Mouse (Mus musculus): ENCODE results near the gene Egflam.

The Egflam gene

DNA sequence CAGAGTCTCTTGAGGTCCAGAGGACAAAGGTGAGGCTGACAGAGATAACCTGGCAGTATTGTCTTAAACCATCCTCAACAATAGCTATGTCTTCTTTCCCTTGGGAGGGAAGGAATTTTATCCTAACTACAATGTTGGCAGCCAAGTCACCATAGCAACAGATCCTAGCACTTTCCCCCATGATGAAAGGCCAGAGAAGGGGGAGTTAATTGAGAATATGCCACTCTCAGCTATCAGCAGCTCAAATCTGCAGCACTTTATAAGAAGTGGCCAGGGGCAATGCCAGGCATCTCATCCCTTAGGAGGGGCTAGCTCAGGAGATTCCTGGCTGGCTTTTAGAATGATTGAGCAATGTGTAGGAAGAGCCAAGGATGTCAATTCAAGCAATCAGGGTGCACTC lies 105.3 kb downstream of the Egflam start:
- no peak for DNase-seq

DNA sequence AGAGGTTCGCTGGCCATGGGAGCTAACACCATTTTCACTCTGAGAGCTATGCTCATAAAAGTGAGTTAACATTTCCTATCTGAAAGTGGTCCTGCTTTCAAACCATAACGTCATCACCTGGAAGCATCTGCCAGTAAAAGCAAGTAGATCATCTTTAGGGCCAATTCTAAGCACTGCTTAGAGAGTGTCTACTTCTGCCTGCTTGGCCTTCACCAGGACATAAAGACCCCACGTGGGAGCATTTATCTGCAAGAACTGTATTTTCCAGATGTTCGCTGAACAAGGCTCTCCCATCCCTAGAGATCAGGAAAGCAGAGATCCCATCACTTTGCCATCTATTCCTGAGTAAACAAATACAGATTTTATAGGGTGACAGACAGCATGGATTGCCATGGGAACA lies 108.2 kb downstream of the Egflam start:
- DNase-seq: no peak

DNA sequence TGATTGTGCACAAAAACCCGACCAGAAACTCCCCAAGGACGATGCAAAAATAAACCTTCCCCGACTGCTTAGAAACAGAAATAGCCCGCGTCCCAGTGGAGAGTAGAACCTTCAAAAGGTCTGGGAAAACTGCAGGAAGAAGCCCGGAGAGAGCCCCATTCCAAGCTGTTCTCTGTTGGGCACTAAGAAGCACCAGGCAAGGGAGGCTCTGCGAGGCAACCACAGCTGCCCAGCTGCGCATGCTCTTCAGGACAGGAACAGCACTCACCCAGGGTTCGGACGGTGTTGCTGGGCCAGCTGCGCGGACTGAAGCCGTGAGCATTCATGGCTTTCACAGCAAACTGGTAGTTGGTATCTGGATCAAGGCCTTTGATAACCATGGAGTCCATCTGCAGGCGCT lies 108.7 kb downstream of the Egflam start:
- no peak for DNase-seq

DNA sequence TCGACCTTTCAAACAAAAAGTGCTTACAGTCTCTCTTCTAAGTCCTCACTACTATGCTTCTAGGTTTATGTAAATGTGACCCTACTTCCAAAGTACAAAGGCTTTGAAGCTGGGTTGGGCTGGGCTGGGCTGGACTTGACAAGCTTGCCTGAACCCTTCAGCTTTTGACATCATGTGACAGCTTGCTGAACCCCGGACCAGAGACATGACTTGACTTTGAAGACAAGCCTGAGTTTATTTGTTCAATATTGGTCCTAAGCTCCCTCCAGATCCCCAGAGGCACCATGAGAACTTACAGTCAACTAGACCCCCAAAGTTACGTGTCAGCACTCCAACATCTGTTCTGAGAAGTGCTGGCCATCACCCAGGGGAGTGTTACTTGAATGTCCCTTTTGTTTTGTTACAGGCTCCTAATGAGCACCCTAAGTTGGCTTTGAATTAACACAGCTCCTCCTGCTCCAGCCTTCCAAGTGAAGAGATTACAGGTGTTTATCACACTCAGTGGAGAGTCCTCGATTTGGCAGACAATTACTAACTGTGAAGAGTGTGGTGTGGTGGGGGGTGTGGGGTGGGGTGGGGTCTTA lies 109.3 kb downstream of the Egflam start:
- DNase-seq: no peak

DNA sequence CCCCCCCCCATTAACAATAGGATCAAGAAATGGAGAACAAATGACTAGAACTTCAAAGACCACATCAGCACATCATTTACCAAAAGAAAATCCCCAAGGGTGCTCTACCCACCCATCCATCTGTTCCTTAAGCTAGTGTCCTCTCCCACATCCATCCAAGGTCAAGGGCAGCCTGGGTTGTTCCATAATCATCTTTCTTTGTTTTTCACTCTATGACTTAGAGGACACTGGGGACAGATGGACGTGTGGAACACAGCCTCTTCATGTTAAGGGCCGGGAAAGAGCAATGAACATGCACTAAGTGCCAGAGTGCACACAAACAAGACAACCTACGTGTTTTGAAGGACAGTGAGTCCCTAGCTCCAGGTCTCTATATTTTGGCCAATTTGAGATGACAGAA lies 110.3 kb downstream of the Egflam start:
- DNase-seq: no peak

DNA sequence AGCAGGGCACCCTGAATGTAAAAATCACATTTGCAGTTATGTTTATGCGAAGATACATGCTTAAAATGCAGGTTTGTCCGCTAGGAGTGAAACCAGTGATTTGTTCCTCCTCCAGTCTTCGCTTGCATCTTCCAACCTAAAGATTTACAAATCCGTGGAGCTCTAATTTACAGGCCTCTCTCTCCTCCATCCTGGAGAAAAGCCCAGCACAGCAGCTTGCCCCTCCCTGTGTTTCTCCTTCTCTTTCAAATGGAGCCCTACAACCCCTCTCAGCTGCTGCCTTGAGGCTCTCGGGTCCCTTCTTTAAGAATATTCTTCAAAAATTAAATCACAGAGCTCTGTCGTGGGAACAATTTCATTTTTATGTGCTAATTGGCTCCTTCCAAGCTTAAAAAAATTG lies 116.6 kb downstream of the Egflam start:
- DNase-seq: no peak

DNA sequence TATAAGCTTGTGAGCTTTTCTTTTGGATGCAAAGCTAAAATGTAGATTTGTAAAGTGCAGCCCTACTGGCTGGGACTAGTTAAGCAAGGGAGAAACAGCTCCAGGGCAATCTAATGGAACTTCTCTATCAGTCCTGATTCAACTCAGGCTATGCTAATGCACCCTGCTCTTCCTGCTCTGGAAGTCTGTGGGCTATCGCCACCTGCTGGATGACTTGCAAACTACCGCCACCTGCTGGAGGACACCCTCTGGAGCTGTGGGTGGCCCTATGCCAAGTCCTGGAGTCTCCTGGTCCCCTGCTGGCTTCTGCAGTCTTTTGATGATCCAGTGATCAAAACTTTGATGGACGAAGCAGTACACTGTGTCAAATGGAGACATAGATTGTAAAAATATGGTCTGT lies 134.4 kb downstream of the Egflam start:
- peak; percentile 18 to 62 for DNase-seq

DNA sequence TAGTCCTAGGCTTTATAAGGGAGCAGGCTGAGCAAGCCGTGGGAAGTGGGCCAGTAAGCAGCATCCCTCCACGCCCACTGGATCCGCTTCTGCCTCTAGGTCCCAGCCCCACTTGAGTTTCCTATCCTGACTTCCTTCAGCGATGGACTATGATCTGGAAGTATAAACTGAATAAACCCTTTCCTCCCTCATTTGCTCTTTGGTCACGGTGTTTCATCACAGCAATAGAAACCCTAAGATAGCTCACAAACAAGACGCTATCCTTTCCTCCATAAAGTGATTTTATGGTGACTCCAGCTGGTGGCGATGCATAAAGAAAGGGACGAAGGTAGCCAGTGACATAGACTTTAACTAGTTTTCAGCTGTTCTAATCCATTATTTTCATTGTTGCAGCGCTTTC lies 134.9 kb downstream of the Egflam start:
- no peak for DNase-seq

DNA sequence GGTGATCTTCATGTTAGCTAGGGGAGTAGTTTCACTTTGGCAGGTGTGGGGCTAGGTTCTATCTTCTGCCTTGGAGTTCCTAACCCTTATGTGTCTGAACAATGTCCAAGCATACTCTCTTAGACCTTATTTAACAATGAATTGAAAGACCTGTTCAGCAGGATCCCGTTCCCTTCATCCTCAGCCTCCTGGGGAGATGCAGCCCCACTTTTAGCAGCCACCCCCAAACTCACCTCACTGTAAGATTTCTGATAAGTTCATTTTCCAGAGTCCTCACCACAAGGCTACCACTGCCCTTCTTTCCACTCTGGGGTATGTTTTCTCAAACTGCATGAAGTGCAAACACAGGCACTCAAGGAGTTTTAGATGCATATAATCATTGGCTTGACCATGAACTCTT lies 136.8 kb downstream of the Egflam start:
- no peak for DNase-seq

DNA sequence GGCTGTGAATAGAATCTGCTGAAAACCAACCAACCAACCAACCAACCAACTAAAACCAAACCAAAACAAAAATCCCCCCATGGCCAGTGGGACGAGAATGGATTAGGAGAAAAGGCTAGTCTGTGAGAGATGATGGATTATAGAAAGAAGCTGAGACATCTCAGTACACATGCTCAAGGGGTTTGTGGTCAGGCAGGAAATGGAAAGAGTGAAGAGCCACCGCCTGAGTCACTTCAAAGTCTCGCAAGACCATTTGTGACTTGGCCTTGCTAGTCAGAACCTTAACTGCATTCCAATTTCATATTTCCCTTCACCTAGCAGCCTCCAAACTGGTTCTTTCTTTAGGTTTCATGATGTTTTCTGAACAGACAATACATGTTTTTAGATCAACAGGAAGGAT lies 141.6 kb downstream of the Egflam start:
- no peak for DNase-seq

DNA sequence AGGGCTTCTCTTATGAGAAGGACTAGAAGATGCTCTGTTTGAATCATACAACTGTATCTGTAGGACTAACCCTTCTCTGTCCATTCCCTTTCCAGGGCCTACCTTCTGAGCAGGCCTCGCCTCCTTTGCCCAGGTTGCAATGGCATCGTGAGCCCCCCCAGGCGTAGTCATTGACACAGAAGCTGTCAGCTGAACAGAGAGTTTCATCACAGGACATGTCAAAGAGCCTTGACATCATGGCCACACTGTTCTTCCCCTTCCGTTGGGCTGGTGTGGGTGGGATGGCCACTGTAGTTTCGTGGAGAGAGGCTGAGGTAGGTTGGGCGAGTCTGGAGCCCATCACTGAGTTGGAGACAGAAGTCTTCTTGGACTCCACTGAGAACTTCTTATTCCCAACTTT lies 144.9 kb downstream of the Egflam start:
- DNase-seq: no peak

DNA sequence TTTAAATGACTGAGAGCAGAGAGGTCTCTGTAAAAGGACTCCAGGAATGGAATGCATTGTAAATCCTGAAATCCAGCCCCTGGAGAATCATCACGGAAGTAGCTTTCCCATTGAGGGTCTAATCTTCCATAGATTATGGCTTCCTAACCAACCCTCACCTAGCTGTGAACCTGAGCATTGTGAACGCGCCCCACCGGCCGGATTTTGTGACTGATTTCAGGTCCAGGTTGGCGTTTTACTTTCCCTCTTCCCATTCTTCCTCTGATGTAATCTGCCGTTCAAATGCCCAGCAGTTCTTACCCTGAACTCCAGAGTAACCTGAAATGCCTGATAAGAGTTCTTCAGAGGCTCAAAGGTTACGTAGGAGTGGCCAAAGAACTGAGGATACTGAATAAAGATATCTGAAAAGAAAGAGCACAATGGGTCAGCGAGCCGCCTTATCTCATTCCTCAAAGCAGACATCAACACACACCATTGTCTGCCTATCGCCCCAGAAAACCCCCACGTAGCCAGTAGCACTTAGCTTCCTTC lies 146.0 kb downstream of the Egflam start:
- no peak for DNase-seq

DNA sequence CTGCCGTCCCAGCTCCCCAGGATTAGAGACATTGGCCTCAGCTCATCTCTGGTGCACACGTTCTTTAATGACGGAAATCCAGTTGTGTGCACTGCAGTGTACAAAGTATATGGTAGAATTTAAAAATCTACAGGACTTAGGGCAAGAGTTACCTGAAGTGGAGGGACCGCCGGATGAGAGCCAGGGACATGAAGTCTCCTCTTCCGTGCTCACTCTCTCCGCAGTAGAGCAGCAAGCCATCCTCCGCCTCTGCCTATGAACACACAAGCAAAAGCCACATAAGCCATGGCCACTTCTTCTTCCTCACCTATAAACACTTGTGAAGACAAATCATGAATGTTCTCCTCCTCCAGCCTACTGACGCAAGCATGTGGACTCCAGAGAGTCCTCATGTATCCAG lies 147.2 kb downstream of the Egflam start:
- DNase-seq: no peak

DNA sequence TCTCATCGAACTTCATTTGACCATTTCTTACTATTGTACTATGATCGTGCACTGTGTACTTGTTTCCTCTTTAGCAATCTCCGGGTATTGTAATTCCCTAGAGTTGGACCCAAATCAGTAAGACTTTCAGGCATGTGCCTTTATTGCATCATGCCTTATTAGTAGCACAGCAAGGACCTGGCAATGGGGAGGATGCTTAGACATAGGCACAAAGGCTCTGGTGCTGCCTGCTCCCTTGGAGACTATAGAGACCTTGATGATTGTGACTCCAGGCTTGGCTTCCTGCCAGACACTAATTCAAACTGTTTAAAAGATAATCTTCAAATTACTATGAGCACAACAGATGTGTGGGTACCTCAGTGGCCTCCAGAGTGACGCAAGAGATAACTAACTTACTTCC lies 149.0 kb downstream of the Egflam start:
- DNase-seq: no peak

DNA sequence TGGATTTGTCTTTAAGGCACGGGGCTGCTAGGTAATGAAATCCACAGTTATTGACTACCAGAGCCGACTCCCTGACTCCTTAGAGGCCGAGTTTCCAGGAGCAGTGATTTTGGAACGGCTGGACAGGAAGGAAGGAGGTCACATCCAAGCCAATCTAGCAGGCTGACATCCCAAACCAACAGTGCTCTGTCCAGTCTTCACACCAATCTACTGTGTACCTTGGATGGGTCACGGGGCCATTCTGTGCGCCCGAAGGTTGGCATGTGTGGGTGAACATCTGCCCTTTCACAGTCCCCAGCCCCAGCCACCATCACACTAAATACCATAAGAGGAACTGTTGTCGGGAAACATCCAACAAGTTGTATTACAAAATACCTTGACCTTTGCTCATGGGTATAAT lies 150.9 kb downstream of the Egflam start:
- DNase-seq: no peak

DNA sequence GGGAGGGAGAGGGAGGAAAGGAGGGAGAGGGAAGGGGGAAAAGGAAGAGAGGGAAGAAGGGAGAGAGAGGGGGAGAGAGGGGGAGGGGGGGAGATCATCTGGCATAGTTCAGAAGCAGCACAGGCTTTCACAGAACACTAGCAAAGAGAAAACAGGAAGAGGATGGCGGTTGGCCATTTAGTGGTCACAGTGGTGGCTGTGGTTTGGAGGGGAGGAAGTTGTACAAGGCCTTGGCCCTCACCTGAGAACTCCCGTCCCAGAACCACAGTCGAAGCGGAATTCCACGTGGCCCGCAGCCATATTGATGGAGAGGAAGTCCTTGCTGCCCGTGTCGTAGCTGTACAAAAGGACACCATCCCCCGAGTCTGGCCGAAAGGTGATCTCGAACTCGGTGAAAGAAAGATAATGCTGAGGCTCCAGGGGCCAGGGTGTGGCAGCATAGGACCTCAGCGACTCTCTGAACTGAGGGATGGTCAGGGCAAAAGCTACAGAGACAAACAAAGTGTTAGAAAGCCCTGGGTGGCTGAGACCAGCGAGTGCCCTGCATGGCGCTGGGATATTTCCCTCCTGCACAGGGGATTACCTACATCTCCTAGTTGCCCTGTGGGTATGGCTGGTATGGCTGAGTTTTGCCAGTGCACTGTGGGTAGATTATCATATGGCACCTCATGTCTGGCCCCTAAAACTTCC lies 155.9 kb downstream of the Egflam start:
- DNase-seq: no peak

DNA sequence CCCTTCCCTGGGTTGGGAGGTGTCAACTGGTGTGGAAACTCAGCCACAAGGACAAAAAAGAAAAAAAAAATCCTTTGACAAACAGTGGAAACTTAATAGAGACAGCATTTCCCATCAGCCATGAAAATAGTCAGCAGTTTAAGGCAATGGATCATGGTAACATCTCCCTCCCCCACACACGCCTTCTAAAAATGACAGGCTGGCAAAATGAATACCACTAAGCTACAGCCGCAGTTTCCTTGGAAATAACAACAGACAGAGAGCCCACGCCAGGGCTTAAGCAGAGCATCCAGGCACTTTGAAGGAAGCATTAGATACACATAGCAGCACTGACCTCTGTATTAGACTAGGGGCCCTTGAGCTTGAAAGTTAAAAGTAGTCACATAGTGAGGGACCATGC lies 157.2 kb downstream of the Egflam start:
- no peak for DNase-seq

DNA sequence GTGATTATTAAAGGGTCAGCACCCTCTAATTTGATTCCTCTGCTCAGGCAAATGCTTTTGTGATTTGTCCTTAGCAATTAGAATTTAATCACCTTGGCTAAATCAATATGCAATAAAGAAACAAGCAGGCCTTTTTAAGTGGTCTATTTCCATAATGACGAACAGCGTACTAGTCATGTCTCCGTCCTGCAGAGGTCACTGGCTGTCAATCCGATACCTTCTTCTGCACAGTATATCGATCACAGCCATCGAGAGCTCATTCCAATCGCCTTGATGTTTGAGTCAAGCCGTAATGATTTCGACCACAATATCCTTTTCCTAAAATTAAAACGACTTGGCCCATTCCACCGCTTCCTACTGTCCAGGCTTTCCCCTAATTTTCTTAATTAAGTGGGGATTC lies 158.3 kb downstream of the Egflam start:
- no peak for DNase-seq

DNA sequence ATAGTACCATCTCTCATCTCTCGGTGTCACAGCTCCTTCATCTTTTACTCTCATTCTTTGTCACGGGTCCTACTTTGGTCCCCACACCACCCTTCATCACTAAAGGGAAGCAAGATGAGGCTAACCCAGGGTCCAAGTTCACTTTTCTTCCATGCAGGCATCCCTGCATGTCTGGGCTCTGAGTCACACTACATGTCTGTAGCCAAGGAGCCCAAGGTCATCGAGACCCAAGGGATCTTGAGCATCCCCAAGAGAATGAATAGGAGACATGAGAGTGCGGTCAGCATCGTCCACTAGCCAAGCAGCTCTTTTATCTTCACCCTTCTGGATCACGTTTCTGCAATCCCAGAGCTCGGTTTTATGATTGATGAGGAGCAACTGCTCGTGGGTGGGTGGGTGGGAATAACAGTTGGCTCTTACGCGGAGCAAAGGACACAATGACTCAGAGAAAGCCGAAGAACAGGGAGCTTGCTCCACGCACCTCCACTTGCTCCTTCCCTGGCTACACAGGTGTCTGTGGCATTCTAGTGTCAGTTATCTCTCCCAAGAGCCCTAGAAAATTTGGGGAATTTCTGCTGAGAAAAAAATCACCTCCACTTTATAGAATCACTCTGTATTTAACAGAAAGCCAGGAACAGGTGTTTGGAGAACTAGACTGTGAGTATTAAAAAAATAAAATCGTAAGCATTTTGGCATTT lies 164.7 kb downstream of the Egflam start:
- no peak for DNase-seq

DNA sequence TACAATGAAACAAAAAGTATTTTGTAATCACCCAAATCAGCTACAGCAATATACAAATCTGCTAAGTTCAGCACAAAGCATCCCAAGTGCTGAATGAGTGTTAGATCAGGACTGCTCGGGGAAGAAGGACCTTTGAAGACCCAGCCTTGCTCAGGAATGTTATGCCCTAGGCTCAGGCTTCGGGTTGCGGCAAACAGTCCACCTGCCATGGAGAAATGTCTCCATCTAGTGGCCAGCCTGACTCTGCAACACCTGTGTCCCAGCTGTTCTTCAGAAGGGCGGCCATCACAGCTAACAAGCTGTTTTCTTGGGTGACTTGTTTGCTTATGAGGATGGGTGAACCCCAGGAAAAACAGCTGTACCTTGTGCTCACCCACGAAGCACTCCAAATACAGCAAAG lies 172.0 kb downstream of the Egflam start:
- DNase-seq: peak; percentile 42 to 65

DNA sequence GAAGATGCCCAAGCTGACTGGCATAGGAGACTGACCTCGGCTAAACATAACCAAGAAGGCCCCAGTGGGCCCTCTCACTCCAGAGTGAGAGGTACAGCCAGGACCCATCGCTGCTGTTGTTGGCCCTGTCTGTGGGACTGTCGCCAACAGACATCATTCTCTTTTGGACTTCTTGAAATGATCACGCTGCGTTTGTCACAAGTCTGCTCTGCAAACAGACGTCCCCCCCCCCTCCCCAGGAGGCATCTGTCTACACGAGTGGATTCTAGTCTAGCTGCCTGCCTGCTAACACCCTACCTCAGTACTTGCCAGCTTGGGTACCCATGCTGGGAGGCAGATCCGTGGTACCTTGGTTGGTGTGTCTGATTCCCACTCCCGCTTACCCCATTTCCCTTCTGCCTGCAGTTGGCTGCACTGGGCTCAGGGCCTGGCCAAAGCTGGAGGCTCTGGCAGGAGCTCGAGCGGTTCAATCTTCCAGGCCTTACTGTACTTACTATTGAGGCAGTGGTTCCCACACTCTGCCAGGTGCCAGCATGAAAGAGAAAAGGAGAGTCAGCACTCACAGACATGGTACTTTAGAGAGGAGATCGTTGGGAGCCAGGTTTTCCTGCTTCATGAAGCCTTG lies 173.9 kb downstream of the Egflam start:
- no peak for DNase-seq

DNA sequence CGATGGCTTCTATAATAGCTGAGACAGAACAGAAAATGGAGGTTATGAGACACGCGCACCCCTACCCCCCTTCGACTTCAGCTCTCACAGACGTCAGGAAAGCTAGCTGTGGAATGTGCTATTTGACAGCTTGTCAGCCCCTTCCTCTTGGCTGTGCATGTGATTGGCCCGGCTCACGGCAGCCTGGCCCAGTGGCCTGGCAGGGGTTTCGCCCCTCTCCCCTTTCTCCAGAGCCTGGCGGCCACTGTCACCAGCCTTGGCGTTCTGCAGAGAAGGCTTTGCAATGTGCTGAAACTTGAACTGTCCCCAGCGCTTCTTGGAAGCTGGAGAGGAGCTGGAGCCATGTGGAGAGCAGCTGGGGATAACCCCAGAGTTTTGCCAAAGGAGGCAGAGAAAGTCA lies 175.4 kb downstream of the Egflam start:
- DNase-seq: no peak

DNA sequence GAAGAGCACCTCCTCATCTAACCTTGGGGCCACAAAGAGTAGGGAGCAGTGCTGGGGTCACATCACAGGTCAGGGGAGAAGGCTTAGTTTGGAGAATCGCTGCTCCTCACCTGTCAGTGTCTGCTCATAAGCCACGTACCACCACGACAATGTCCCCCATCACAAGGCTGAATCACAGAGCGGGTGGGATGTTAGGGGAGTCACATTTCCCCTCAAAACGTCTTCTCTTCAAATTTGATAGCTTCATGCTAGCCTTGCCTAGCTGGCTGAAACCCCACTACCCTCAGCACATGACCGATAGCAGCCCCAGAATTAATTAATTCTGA lies 181.0 kb downstream of the Egflam start:
- no peak for DNase-seq

All from spleen, adult 18-20 months (tissue).